Mouse (Mus musculus): ENCODE data around the gene Ttc23. TPM values are rescaled to one million over a fixed set of nuclear protein-coding genes. Genes with fewer than 3 reads are reported as not detected.

Ttc23 gene
- polyA plus RNA-seq, 1 experiment: not detected

- TF ChIP-seq GATA1 (IDR thresholded peaks at IDR 0.05; ENCODE audit: low read length) (no peak), TAL1 (IDR thresholded peaks at IDR 0.05; ENCODE audit: low read length) (no peak)
- Histone ChIP-seq H3K4me1 (ENCODE audit: control insufficient read depth) (no peaks in the 10 kb centered on the region), H3K27me3 (ENCODE audit: control insufficient read depth) (no peaks in the 10 kb centered on the region), H3K4me3 (replicated peaks) (no peak overlapping the region), H3K9me3 (ENCODE audit: control insufficient read depth, low read length) (no peaks in the 10 kb centered on the region), H3K36me3 (ENCODE audit: control insufficient read depth) (peaks cover 3% of the 10 kb centered on the region; the same call in 1 of the 2 replicates)
Observed at GRCm38 (mm10) chr7:67699301-67699700, 52.1 kb downstream of the Ttc23 start.

- no peaks in the 10 kb centered on the region for H3K4me1 ChIP-seq (ENCODE audit: control insufficient read depth)
- H3K9me3 ChIP-seq (ENCODE audit: control insufficient read depth, low read length): no peaks in the 10 kb centered on the region
- H3K4me3 ChIP-seq (replicated peaks): no peak overlapping the region
- H3K36me3 ChIP-seq (ENCODE audit: control insufficient read depth): peaks cover 3% of the 10 kb centered on the region; the same call in 1 of the 2 replicates
- TF ChIP-seq TAL1 (IDR thresholded peaks at IDR 0.05; ENCODE audit: low read length) (no peak), GATA1 (IDR thresholded peaks at IDR 0.05; ENCODE audit: low read length) (no peak)
- no peaks in the 10 kb centered on the region for H3K27me3 ChIP-seq (ENCODE audit: control insufficient read depth)
Observed at GRCm38 (mm10) chr7:67700846-67701245, 53.6 kb downstream of the Ttc23 start.

GRCm38 (mm10) chr7:67701252-67701914 is 54.2 kb downstream of the Ttc23 start:
- Histone ChIP-seq H3K27me3 (ENCODE audit: control insufficient read depth) (no peaks in the 10 kb centered on the region), H3K4me3 (replicated peaks) (no peak overlapping the region), H3K4me1 (ENCODE audit: control insufficient read depth) (no peaks in the 10 kb centered on the region), H3K36me3 (ENCODE audit: control insufficient read depth) (peaks cover 3% of the 10 kb centered on the region; the same call in 1 of the 2 replicates), H3K9me3 (ENCODE audit: control insufficient read depth, low read length) (no peaks in the 10 kb centered on the region)
- TF ChIP-seq TAL1 (IDR thresholded peaks at IDR 0.05; ENCODE audit: low read length): no peak
- no peak for TF ChIP-seq GATA1 (IDR thresholded peaks at IDR 0.05; ENCODE audit: low read length)

- H3K4me1 ChIP-seq (ENCODE audit: control insufficient read depth): peaks cover 9% of the 10 kb centered on the region
- TF ChIP-seq TAL1 (IDR thresholded peaks at IDR 0.05; ENCODE audit: low read length) (no peak), GATA1 (IDR thresholded peaks at IDR 0.05; ENCODE audit: low read length) (no peak)
- H3K36me3 ChIP-seq (ENCODE audit: control insufficient read depth): peaks cover 2% of the 10 kb centered on the region; the same call in 1 of the 2 replicates
Observed at GRCm38 (mm10) chr7:67708160-67708559, 61.0 kb downstream of the Ttc23 start.

GRCm38 (mm10) chr7:67710216-67710615 is 63.0 kb downstream of the Ttc23 start:
- no peak overlapping the region for H3K4me3 ChIP-seq (replicated peaks)
- TF ChIP-seq TAL1 (IDR thresholded peaks at IDR 0.05; ENCODE audit: low read length) (no peak), GATA1 (IDR thresholded peaks at IDR 0.05; ENCODE audit: low read length) (no peak)
- no peaks in the 10 kb centered on the region for H3K27me3 ChIP-seq (ENCODE audit: control insufficient read depth)
- no peaks in the 10 kb centered on the region for H3K9me3 ChIP-seq (ENCODE audit: control insufficient read depth, low read length)
- H3K36me3 ChIP-seq (ENCODE audit: control insufficient read depth): peaks cover 2% of the 10 kb centered on the region; the same call in 1 of the 2 replicates
- peaks cover 9% of the 10 kb centered on the region for H3K4me1 ChIP-seq (ENCODE audit: control insufficient read depth)

More at GRCm38 (mm10) chr7:67708160-67708559, 61.0 kb downstream of the Ttc23 start:
- Histone ChIP-seq H3K9me3 (ENCODE audit: control insufficient read depth, low read length) (no peaks in the 10 kb centered on the region), H3K27me3 (ENCODE audit: control insufficient read depth) (no peaks in the 10 kb centered on the region), H3K4me3 (replicated peaks) (no peak overlapping the region)

- no peak for TF ChIP-seq TAL1 (IDR thresholded peaks at IDR 0.05; ENCODE audit: low read length)
- TF ChIP-seq GATA1 (IDR thresholded peaks at IDR 0.05; ENCODE audit: low read length): no peak
- peaks cover 2% of the 10 kb centered on the region; the same call in 1 of the 2 replicates for H3K36me3 ChIP-seq (ENCODE audit: control insufficient read depth)
- H3K9me3 ChIP-seq (ENCODE audit: control insufficient read depth, low read length): no peaks in the 10 kb centered on the region
- no peak overlapping the region for H3K4me3 ChIP-seq (replicated peaks)
- no peaks in the 10 kb centered on the region for H3K27me3 ChIP-seq (ENCODE audit: control insufficient read depth)
- peaks cover 9% of the 10 kb centered on the region for H3K4me1 ChIP-seq (ENCODE audit: control insufficient read depth)
Observed at GRCm38 (mm10) chr7:67713820-67714510, 66.8 kb downstream of the Ttc23 start.

- Histone ChIP-seq H3K9me3 (ENCODE audit: control insufficient read depth, low read length) (no peaks in the 10 kb centered on the region), H3K4me1 (ENCODE audit: control insufficient read depth) (peaks cover 7% of the 10 kb centered on the region), H3K36me3 (ENCODE audit: control insufficient read depth) (peaks cover 2% of the 10 kb centered on the region; the same call in 1 of the 2 replicates), H3K27me3 (ENCODE audit: control insufficient read depth) (no peaks in the 10 kb centered on the region), H3K4me3 (replicated peaks) (no peak overlapping the region)
- no peak for TF ChIP-seq GATA1 (IDR thresholded peaks at IDR 0.05; ENCODE audit: low read length)
- no peak for TF ChIP-seq TAL1 (IDR thresholded peaks at IDR 0.05; ENCODE audit: low read length)
Observed at GRCm38 (mm10) chr7:67715176-67715575, 68.0 kb downstream of the Ttc23 start.

- TF ChIP-seq GATA1 (IDR thresholded peaks at IDR 0.05; ENCODE audit: low read length) (no peak), TAL1 (IDR thresholded peaks at IDR 0.05; ENCODE audit: low read length) (no peak)
- Histone ChIP-seq H3K4me3 (replicated peaks) (no peak overlapping the region), H3K27me3 (ENCODE audit: control insufficient read depth) (no peaks in the 10 kb centered on the region), H3K4me1 (ENCODE audit: control insufficient read depth) (no peaks in the 10 kb centered on the region), H3K9me3 (ENCODE audit: control insufficient read depth, low read length) (no peaks in the 10 kb centered on the region), H3K36me3 (ENCODE audit: control insufficient read depth) (peaks cover 2% of the 10 kb centered on the region; the same call in 1 of the 2 replicates)
Observed at GRCm38 (mm10) chr7:67716213-67716878, 69.1 kb downstream of the Ttc23 start.

- no peaks in the 10 kb centered on the region for H3K9me3 ChIP-seq (ENCODE audit: control insufficient read depth, low read length)
- H3K36me3 ChIP-seq (ENCODE audit: control insufficient read depth): no peaks in the 10 kb centered on the region; the same call in 1 of the 2 replicates
- TF ChIP-seq TAL1 (IDR thresholded peaks at IDR 0.05; ENCODE audit: low read length): no peak
- TF ChIP-seq GATA1 (IDR thresholded peaks at IDR 0.05; ENCODE audit: low read length): no peak
- H3K4me1 ChIP-seq (ENCODE audit: control insufficient read depth): no peaks in the 10 kb centered on the region
- H3K4me3 ChIP-seq (replicated peaks): no peak overlapping the region
- H3K27me3 ChIP-seq (ENCODE audit: control insufficient read depth): no peaks in the 10 kb centered on the region
Observed at GRCm38 (mm10) chr7:67716925-67717324, 69.7 kb downstream of the Ttc23 start.
